Mouse (Mus musculus) left cerebral cortex, adult 2 months (tissue): ENCODE measurements around the gene Gm28490. TPM values are rescaled to one million over a fixed set of nuclear protein-coding genes. Genes with fewer than 3 reads are reported as not detected.
"Not testable (repeated sequence)": the region's sequence is repeated elsewhere in the genome, so short reads cannot be mapped to it uniquely, and the experiment has no call there.

Experiments
- DNase-seq, 2 experiments: peaks; one replicate each; pipeline ENCODE4 v3.0.0; 2021 to 2022; ENCODE audit warnings: low spot score in 2 of 2, mixed read lengths in 1 of 2; ENCODE audit errors: extremely low spot score in 1 of 2
- H3K27ac ChIP-seq: fragments of 200-600 bp; 2 replicates; pipeline ENCODE4 v1.8.1; 2022
- H3K4me3 ChIP-seq: fragments of 200-600 bp; 2 replicates; pipeline ENCODE4 v1.8.1; 2022
- intact Hi-C: fragments of 180-260 bp; cut with DNase I; formaldehyde crosslinking; loops from one replicate; pipeline ENCODE4 v1.15.1; 2025
- long read RNA-seq, 2 experiments: library from polyadenylated mRNA; stranded (forward); transcript quantifications; one replicate each; pipeline ENCODE4 v2.0.0; 2021; ENCODE audit warnings: borderline mapping rate in 2 of 2
- total RNA-seq, 2 experiments: library from RNA; stranded (reverse); gene quantifications; 2 replicates each; pipeline ENCODE4 v1.2.3; 2021

The Gm28490 gene
- not detected for total RNA-seq
- long read RNA-seq, experiment 1: 0 reads
- long read RNA-seq, experiment 2: 0 reads

GRCm38 (mm10) chrY:31634656-31635055 lies at the start of gene Gm28490:
TSS of gene Gm28490 (minus strand) at chrY:31634756.
- H3K4me3 ChIP-seq, H3K27ac ChIP-seq, DNase-seq, intact Hi-C loops: not testable (repeated sequence)
